Mouse (Mus musculus) forebrain, embryonic 15.5 days (tissue): ENCODE measurements around the gene Ikzf1. TPM values are rescaled to one million over a fixed set of nuclear protein-coding genes. Genes with fewer than 3 reads are reported as not detected.

Experiments
- ATAC-seq: fragments of 200-750 bp; cut with Nextera tagmentation; replicated peaks from 2 replicates; pipeline ENCODE4 v1.8.0; 2017; ENCODE audit warnings: mild to moderate bottlenecking, moderate TSS enrichment, moderate library complexity
- H3K27ac ChIP-seq: fragments of 300-500 bp; sonication (generic); replicated peaks from 2 replicates; pipeline ENCODE4 v1.5.1; 2015; ENCODE audit warnings: mild to moderate bottlenecking, inconsistent platforms
- H3K27me3 ChIP-seq: fragments of 300-500 bp; sonication (generic); 2 replicates; pipeline ENCODE4 v1.6.1; 2015; ENCODE audit warnings: inconsistent platforms
- H3K36me3 ChIP-seq: fragments of 300-500 bp; sonication (generic); 2 replicates; pipeline ENCODE4 v1.6.1; 2015; ENCODE audit warnings: mild to moderate bottlenecking, inconsistent platforms
- H3K4me1 ChIP-seq: fragments of 300-500 bp; sonication (generic); 2 replicates; pipeline ENCODE4 v1.6.1; 2015; ENCODE audit warnings: inconsistent platforms
- H3K4me2 ChIP-seq: fragments of 300-500 bp; sonication (generic); replicated peaks from 2 replicates; pipeline ENCODE4 v1.6.1; 2015; ENCODE audit warnings: mild to moderate bottlenecking, inconsistent platforms
- H3K4me3 ChIP-seq: fragments of 300-500 bp; sonication (generic); 2 replicates; pipeline ENCODE4 v1.5.1; 2015; ENCODE audit warnings: mild to moderate bottlenecking, inconsistent platforms
- H3K9ac ChIP-seq: fragments of 300-500 bp; sonication (generic); replicated peaks from 2 replicates; pipeline ENCODE4 v1.6.1; 2015; ENCODE audit warnings: mild to moderate bottlenecking, inconsistent platforms
- H3K9me3 ChIP-seq: fragments of 300-500 bp; sonication (generic); 2 replicates; pipeline ENCODE4 v1.6.1; 2016; ENCODE audit warnings: inconsistent platforms
- WGBS: fragments of 180-500 bp; shearing (Covaris S2); methylation state at CpG from one replicate; pipeline ENCODE4 v1.1.7; 2015; ENCODE audit warnings: mixed read lengths; 5-methylcytosine and 5-hydroxymethylcytosine counted together
- polyA plus RNA-seq: library from polyadenylated mRNA; unstranded; fragments of >200 nt; fragmentation: Nextera tagmentation; extraction: Ambion mirVana; gene quantifications from 2 replicates; pipeline ENCODE4 v1.2.1, GENCODE M21; 2015

The Ikzf1 gene
- polyA plus RNA-seq, 1 experiment from 2014 or later = 2.4 TPM

- Histone ChIP-seq H3K4me2 (no peak overlapping the region), H3K27me3 (no peaks in the 10 kb centered on the region), H3K9ac (no peak overlapping the region), H3K36me3 (no peaks in the 10 kb centered on the region), H3K9me3 (no peaks in the 10 kb centered on the region), H3K4me3 (no peak overlapping the region), H3K4me1 (no peaks in the 10 kb centered on the region), H3K27ac (no peak overlapping the region)
- WGBS = 86% methylated on average over 7 of the region's 7 CpGs
- no peak for ATAC-seq
Observed at GRCm38 (mm10) chr11:11677165-11677564, 7.6 kb upstream of the Ikzf1 start.

GRCm38 (mm10) chr11:11678972-11679371 is 5.8 kb upstream of the Ikzf1 start:
- H3K4me3 ChIP-seq = no peak overlapping the region
- WGBS = 81% methylated on average over 6 of the region's 6 CpGs
- H3K9me3 ChIP-seq = no peaks in the 10 kb centered on the region
- no peak overlapping the region for H3K27ac ChIP-seq
- peaks cover 4% of the 10 kb centered on the region; the same call in 1 of the 2 replicates for H3K27me3 ChIP-seq
- ATAC-seq = no peak
- no peak overlapping the region for H3K4me2 ChIP-seq
- H3K9ac ChIP-seq = no peak overlapping the region
- H3K36me3 ChIP-seq = no peaks in the 10 kb centered on the region
- no peaks in the 10 kb centered on the region for H3K4me1 ChIP-seq

GRCm38 (mm10) chr11:11684056-11684929 is 510 bp upstream of the Ikzf1 start:
- 65% methylated on average over 9 of the region's 9 CpGs for WGBS

GRCm38 (mm10) chr11:11685853-11686395 is 1.1 kb downstream of the Ikzf1 start:
- Histone ChIP-seq H3K27me3 (peaks cover 40% of the 10 kb centered on the region), H3K4me2 (peak overlapping the region; percentile 99), H3K4me3 (peak overlapping the region; percentile 61), H3K9me3 (no peaks in the 10 kb centered on the region), H3K9ac (peak overlapping the region; percentile 37; the same call in 1 of the 2 replicates), H3K4me1 (peaks cover 18% of the 10 kb centered on the region), H3K36me3 (no peaks in the 10 kb centered on the region), H3K27ac (no peak overlapping the region)
- under 1% methylated on average over 64 of the region's 66 CpGs for WGBS
- peak; percentile 80 for ATAC-seq

More at GRCm38 (mm10) chr11:11684056-11684929, 510 bp upstream of the Ikzf1 start:
- no peak overlapping the region for H3K9ac ChIP-seq
- no peak overlapping the region for H3K27ac ChIP-seq
- H3K4me3 ChIP-seq = peak overlapping the region; percentile 61; the same call in 1 of the 2 replicates
- peaks cover 18% of the 10 kb centered on the region for H3K4me1 ChIP-seq
- ATAC-seq = no peak
- no peaks in the 10 kb centered on the region for H3K9me3 ChIP-seq
- H3K36me3 ChIP-seq = no peaks in the 10 kb centered on the region
- H3K27me3 ChIP-seq = peaks cover 40% of the 10 kb centered on the region
- peak overlapping the region; percentile 99 for H3K4me2 ChIP-seq

- no peaks in the 10 kb centered on the region for H3K36me3 ChIP-seq
- H3K4me1 ChIP-seq = peaks cover 18% of the 10 kb centered on the region
- peak overlapping the region; percentile 61 for H3K4me3 ChIP-seq
- H3K9ac ChIP-seq = no peak overlapping the region
- no peaks in the 10 kb centered on the region for H3K9me3 ChIP-seq
- WGBS = 9% methylated on average over 16 of the region's 16 CpGs
- no peak overlapping the region for H3K27ac ChIP-seq
- H3K4me2 ChIP-seq = peak overlapping the region; percentile 99
- peaks cover 40% of the 10 kb centered on the region for H3K27me3 ChIP-seq
- no peak for ATAC-seq
Observed at GRCm38 (mm10) chr11:11686569-11687051, 1.8 kb downstream of the Ikzf1 start.

DNA sequence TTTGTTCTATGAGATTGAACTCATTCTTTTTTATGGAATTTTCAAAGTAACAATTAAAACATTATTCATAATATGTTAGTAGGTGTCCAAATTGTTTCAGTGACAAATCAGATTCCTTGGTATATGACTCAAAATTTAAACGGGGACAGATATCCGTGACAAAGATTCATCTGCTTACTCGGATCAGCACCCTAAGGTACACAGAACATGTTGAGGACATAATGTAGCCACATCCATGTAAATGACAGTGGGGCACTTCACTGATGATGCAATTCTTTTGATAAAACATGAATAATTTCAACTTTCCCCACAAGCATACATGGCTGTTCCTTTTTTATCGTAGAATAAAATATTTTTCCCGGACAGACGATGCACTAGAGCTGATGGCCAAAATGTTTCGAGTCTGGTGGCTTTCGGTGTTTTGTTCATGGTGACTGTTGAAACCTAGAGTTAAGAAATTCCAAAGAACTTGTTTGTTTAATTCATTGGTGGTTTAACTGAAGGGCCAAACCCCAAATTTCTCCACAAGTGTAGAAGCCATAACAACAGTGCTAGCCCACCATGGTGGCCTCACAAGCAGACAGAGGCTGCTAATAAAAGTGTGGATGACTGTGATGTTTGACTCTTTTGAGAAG is 2.9 kb downstream of the Ikzf1 start:
- WGBS = 94% methylated on average over 8 of the region's 8 CpGs
- H3K27me3 ChIP-seq = peaks cover 40% of the 10 kb centered on the region

GRCm38 (mm10) chr11:11688766-11689330 is 4.0 kb downstream of the Ikzf1 start:
- H3K36me3 ChIP-seq = no peaks in the 10 kb centered on the region
- no peak overlapping the region for H3K4me3 ChIP-seq
- peaks cover 18% of the 10 kb centered on the region for H3K4me1 ChIP-seq
- no peak for ATAC-seq
- no peak overlapping the region for H3K9ac ChIP-seq
- H3K9me3 ChIP-seq = no peaks in the 10 kb centered on the region
- H3K27me3 ChIP-seq = peaks cover 36% of the 10 kb centered on the region
- H3K27ac ChIP-seq = no peak overlapping the region
- H3K4me2 ChIP-seq = no peak overlapping the region
- WGBS = 90% methylated on average over 6 of the region's 6 CpGs

More for the DNA sequence above, 2.9 kb downstream of the Ikzf1 start:
- Histone ChIP-seq H3K4me3 (no peak overlapping the region), H3K4me1 (peaks cover 18% of the 10 kb centered on the region), H3K9me3 (no peaks in the 10 kb centered on the region), H3K4me2 (no peak overlapping the region), H3K27ac (no peak overlapping the region), H3K36me3 (no peaks in the 10 kb centered on the region), H3K9ac (no peak overlapping the region)
- ATAC-seq = no peak

DNA sequence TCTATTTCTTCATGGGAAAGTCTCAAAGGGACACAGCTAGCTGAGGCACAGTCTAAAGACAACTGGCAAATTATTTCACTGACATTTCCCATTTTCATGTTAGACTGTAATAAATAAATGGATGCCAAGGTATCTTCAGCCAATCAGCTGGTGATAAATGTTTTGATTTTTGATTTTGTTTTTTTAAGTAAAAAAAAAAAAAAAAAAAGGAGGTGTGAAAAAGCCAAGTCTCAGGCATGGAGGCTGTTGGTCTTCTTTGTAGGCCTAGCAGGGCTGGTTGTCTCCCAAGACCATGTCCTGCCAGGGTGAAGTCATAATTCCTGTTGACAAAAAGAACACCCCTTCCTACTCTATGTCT is 4.9 kb downstream of the Ikzf1 start:
- Histone ChIP-seq H3K4me1 (peaks cover 18% of the 10 kb centered on the region), H3K36me3 (no peaks in the 10 kb centered on the region), H3K9ac (no peak overlapping the region), H3K4me2 (no peak overlapping the region), H3K4me3 (no peak overlapping the region), H3K27me3 (peaks cover 30% of the 10 kb centered on the region), H3K27ac (no peak overlapping the region), H3K9me3 (no peaks in the 10 kb centered on the region)
- ATAC-seq = no peak

DNA sequence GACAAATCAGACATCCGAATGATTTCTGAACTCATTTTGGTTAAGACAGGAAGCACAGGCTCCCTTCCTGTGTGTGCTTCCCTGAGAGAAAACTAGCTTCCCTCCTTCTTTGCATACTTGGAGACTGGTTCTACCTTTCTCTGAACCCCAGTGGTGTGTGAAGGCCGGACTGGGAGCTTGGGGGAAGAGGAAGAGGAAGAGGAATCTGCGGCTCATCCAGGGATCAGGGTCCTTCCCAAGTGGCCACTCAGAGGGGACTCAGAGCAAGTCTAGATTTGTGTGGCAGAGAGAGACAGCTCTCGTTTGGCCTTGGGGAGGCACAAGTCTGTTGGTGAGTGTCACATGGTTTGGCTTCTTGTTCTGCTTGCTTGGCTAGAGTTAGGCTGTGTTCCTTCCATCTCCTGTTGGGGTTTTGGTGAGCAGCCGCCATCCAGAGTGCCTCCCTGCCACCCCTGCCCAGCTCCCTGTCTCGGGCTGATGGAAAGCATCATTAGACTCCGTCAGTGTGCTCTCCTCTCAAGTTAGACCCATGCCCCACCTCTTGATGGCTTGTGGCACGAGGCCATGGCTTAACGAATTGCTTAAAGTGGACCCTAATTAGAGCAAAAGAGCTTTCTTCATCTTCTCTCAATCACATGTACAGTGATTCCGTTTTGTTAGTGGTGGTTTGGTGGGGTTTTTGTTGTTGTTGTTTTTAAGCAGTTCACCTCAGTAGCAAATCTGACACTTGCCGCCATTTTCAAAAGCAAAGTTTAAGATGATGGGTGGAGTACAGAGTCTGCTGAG is 5.4 kb downstream of the Ikzf1 start:
- peaks cover 24% of the 10 kb centered on the region for H3K27me3 ChIP-seq
- ATAC-seq = no peak
- no peaks in the 10 kb centered on the region for H3K36me3 ChIP-seq
- peaks cover 15% of the 10 kb centered on the region for H3K4me1 ChIP-seq
- H3K4me3 ChIP-seq = no peak overlapping the region
- WGBS = 46% methylated on average over 11 of the region's 11 CpGs
- no peak overlapping the region for H3K9ac ChIP-seq
- no peak overlapping the region for H3K4me2 ChIP-seq
- no peak overlapping the region for H3K27ac ChIP-seq
- H3K9me3 ChIP-seq = no peaks in the 10 kb centered on the region

DNA sequence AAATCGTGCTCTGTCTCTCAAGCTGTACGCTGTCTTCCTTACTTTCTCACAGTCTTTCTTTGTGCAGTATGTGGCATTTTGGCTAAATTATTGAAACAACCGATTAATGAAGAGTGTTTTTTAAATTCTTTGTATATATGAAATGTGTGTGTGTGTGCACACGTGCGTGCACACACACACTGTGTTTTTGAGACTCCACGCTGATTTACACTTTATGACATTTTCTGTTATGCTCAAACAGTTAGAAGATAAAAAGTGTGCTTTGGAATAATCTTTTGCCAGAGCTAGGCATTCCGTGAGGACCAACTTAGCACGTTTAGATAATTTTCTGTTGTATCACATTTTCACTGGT is 6.0 kb downstream of the Ikzf1 start:
- H3K4me3 ChIP-seq = no peak overlapping the region
- no peak for ATAC-seq
- H3K4me2 ChIP-seq = no peak overlapping the region
- 88% methylated on average over 8 of the region's 8 CpGs for WGBS
- H3K27ac ChIP-seq = no peak overlapping the region
- no peaks in the 10 kb centered on the region for H3K36me3 ChIP-seq
- peaks cover 12% of the 10 kb centered on the region for H3K4me1 ChIP-seq
- H3K27me3 ChIP-seq = peaks cover 20% of the 10 kb centered on the region
- H3K9me3 ChIP-seq = no peaks in the 10 kb centered on the region
- no peak overlapping the region for H3K9ac ChIP-seq

GRCm38 (mm10) chr11:11691324-11692058 is 6.7 kb downstream of the Ikzf1 start:
- Histone ChIP-seq H3K4me1 (peaks cover 6% of the 10 kb centered on the region), H3K27ac (no peak overlapping the region), H3K4me3 (no peak overlapping the region), H3K27me3 (peaks cover 13% of the 10 kb centered on the region; the same call in 1 of the 2 replicates), H3K9me3 (no peaks in the 10 kb centered on the region), H3K9ac (no peak overlapping the region), H3K36me3 (no peaks in the 10 kb centered on the region), H3K4me2 (no peak overlapping the region)
- 91% methylated on average over 14 of the region's 14 CpGs for whole genome bisulfite sequencing
- ATAC-seq = no peak
